Mouse (Mus musculus): Measurements from ENCODE around the gene Fxyd7. TPM values are rescaled to one million over a fixed set of nuclear protein-coding genes. Genes with fewer than 3 reads are reported as not detected.

Gene Fxyd7
- polyA plus RNA-seq (2012; ENCODE audit: insufficient read depth, low replicate concordance) = 1.0 TPM in 1 of 2 replicates, not detected in the other

GRCm38 (mm10) chr7:31051321-31052021, at the start of gene Fxyd7:
Fxyd7 (minus strand) TSS chr7:31051467.
- TF ChIP-seq GATA1 (IDR thresholded peaks at IDR 0.05; ENCODE audit: borderline replicate concordance, low read length) = no peak
- Histone ChIP-seq H3K36me3 (replicated peaks; ENCODE audit: low read length) (no peaks in the 10 kb centered on the region), H3K4me3 (replicated peaks) (peak within 1 kb of the TSS; percentile 82), H3K27me3 (replicated peaks) (peaks cover 91% of the 10 kb centered on the region), H3K4me1 (peaks cover 54% of the 10 kb centered on the region), H3K9me3 (no peaks in the 10 kb centered on the region; the same call in 1 of the 2 replicates)

DNA sequence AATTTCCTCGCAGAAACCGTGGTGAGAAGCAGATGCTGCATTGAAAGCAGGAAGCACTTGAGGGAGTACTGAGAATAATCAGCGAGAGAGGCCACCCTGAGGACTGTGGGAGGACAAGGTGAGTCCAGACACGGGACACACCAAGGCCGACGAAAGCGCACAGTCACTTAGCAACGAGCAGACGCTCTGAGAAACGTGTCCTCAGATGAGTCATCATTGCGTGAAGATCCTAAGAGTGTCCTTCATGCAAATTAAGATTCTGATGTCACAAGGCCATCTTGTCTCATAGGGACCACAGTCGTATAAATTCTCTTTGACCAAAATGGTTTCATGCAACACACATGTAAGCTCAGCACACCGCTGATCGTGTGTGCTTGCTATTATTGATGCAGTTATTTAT, 49.5 kb upstream of the Fxyd7 start:
- no peak overlapping the region for H3K4me3 ChIP-seq (replicated peaks)
- peaks cover 18% of the 10 kb centered on the region for H3K4me1 ChIP-seq
- TF ChIP-seq GATA1 (IDR thresholded peaks at IDR 0.05; ENCODE audit: borderline replicate concordance, low read length) = no peak
- TF ChIP-seq FLI1 (IDR thresholded peaks at IDR 0.05; ENCODE audit: low read length) = no peak
- peaks cover 42% of the 10 kb centered on the region for H3K27me3 ChIP-seq (replicated peaks)
- no peaks in the 10 kb centered on the region for H3K36me3 ChIP-seq (replicated peaks; ENCODE audit: low read length)
- peaks cover 5% of the 10 kb centered on the region; the same call in 1 of the 2 replicates for H3K9me3 ChIP-seq

DNA sequence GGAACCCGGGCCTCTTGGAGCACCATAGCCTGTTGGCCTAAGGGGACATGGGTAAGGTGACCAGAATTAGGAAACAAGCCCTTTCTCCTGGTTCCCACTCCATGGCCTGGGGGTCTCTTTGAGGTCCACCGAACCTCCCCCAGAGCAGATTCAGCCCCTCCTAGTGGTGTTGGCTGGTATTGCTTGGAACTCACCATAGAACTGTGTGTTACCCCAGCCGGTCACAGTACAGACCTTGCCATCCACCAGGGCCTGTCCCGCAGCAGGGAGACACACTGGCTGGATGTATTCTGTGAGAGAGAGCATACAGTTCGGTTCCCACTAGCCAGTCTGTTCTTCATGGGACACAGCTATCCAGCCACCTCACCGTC, 48.3 kb upstream of the Fxyd7 start:
- TF ChIP-seq GATA1 (IDR thresholded peaks at IDR 0.05; ENCODE audit: borderline replicate concordance, low read length) (no peak), FLI1 (IDR thresholded peaks at IDR 0.05; ENCODE audit: low read length) (no peak)
- Histone ChIP-seq H3K9me3 (peaks cover 5% of the 10 kb centered on the region; the same call in 1 of the 2 replicates), H3K27me3 (replicated peaks) (peaks cover 46% of the 10 kb centered on the region), H3K4me3 (replicated peaks) (no peak overlapping the region), H3K36me3 (replicated peaks; ENCODE audit: low read length) (no peaks in the 10 kb centered on the region), H3K4me1 (peaks cover 14% of the 10 kb centered on the region)

GRCm38 (mm10) chr7:31098697-31099611, 47.7 kb upstream of the Fxyd7 start:
- peaks cover 14% of the 10 kb centered on the region for H3K4me1 ChIP-seq
- H3K36me3 ChIP-seq (replicated peaks; ENCODE audit: low read length) = no peaks in the 10 kb centered on the region
- no peak overlapping the region for H3K4me3 ChIP-seq (replicated peaks)
- H3K9me3 ChIP-seq = peaks cover 5% of the 10 kb centered on the region; the same call in 1 of the 2 replicates
- TF ChIP-seq GATA1 (IDR thresholded peaks at IDR 0.05; ENCODE audit: borderline replicate concordance, low read length) = no peak
- TF ChIP-seq FLI1 (IDR thresholded peaks at IDR 0.05; ENCODE audit: low read length) = no peak
- H3K27me3 ChIP-seq (replicated peaks) = peaks cover 50% of the 10 kb centered on the region

DNA sequence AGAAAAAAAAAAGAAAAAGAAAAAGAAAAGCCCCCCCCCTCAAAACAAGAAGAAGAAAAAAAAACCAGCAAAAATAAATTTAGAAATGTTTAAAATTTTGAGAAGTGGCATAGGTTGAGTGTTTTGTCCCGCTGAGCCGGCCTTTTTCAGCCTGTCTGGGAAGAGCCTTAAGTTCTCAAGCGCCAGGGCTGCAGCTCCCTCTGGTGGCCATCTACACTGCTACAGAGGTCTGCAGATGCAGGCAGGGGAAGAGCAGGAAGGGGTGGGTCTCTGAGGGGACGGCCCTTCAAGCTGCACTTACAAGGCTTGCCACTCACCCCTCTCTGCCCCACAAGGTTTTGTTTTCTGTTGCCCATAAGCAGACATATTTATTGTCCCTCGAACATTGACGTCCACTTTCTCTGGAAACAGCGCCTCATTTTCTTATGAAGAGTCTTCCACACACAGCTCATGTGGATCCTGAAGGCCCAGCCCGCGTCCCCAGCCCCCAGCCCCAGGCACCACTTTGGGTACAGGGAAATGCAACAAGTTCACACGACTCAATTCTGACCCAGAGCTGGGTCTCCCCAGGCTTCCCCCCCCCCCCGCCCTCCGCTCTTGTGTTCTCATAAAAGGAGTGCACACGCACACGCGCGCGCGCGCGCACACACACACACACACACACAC, 46.4 kb upstream of the Fxyd7 start:
- H3K36me3 ChIP-seq (replicated peaks; ENCODE audit: low read length) = no peaks in the 10 kb centered on the region
- H3K9me3 ChIP-seq = peaks cover 5% of the 10 kb centered on the region; the same call in 1 of the 2 replicates
- peaks cover 14% of the 10 kb centered on the region for H3K4me1 ChIP-seq
- H3K27me3 ChIP-seq (replicated peaks) = peaks cover 48% of the 10 kb centered on the region
- peak overlapping the region; percentile 76 for H3K4me3 ChIP-seq (replicated peaks)
- no peak for TF ChIP-seq FLI1 (IDR thresholded peaks at IDR 0.05; ENCODE audit: low read length)
- no peak for TF ChIP-seq GATA1 (IDR thresholded peaks at IDR 0.05; ENCODE audit: borderline replicate concordance, low read length)

DNA sequence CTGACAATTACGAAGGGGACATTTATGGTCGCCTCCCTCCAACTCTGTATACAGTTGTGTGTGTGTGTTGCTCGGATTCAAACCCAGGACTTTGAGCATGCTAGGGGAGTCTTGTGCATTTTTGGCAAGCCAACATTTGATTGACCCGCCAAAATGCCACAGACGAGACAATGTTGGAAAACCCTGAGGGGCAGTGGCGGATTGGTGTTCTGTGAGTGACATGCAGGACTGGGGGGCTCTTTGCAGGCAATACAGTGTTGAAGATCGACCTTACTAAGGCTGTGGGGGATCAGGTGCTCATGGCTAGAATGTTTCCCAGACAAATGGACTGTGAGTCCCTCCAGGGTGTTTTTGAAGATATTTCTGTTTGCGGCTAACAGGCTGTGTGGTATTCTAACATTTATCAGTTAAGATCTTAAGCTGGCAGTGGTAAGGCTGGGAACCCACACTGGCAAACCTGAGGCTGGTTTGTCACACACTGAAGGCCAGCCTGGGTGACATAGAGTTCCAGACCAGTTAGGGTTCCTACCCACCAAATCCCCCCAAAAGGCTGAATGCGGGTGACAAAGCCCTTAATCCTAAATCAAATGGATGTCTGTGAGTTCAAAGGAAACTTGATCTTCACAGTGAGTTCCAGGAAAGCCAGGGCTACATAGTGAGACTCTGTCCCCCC, 45.8 kb upstream of the Fxyd7 start:
- H3K4me3 ChIP-seq (replicated peaks) = no peak overlapping the region
- H3K9me3 ChIP-seq = peaks cover 5% of the 10 kb centered on the region; the same call in 1 of the 2 replicates
- H3K36me3 ChIP-seq (replicated peaks; ENCODE audit: low read length) = no peaks in the 10 kb centered on the region
- peaks cover 47% of the 10 kb centered on the region for H3K27me3 ChIP-seq (replicated peaks)
- H3K4me1 ChIP-seq = peaks cover 14% of the 10 kb centered on the region
- no peak for TF ChIP-seq FLI1 (IDR thresholded peaks at IDR 0.05; ENCODE audit: low read length)
- TF ChIP-seq GATA1 (IDR thresholded peaks at IDR 0.05; ENCODE audit: borderline replicate concordance, low read length) = no peak

DNA sequence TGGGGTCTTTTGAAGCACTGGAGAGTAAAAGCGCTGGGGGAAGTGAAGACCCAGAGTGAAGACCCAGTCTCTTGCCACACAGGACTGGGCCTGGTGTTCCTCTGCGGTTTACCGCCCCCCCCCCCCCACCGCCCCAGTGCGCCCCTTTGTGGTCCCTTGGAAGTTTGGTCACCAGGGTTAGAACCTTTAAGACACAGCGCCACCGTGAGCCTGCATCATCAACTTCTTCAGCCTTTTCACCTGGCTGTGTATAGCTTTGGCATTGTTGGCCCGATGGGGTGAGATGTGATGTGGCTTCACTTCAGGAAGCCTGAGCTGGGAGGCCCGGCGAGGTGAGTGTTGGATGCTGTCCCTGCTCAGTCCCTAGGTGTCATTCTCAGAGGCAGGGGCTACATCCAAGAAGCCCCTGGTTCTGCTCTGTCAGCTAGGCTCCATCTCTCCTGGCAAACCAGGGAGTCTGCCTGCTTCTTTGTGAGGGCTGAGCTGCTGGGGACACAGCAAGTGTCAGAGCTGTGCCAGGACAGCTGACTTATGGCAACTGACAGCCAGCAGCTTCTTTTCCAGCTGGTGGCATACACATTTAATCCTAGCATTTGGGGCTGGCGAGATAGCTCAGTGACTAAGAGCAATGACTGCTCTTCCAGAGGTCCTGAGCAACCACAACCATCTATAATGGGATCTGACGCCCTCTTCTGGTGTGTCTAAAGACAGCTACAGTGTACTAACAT, 43.7 kb upstream of the Fxyd7 start:
- peaks cover 8% of the 10 kb centered on the region; the same call in 1 of the 2 replicates for H3K9me3 ChIP-seq
- H3K36me3 ChIP-seq (replicated peaks; ENCODE audit: low read length) = no peaks in the 10 kb centered on the region
- peaks cover 60% of the 10 kb centered on the region for H3K27me3 ChIP-seq (replicated peaks)
- TF ChIP-seq FLI1 (IDR thresholded peaks at IDR 0.05; ENCODE audit: low read length) (no peak), GATA1 (IDR thresholded peaks at IDR 0.05; ENCODE audit: borderline replicate concordance, low read length) (no peak)
- H3K4me1 ChIP-seq = peaks cover 10% of the 10 kb centered on the region
- no peak overlapping the region for H3K4me3 ChIP-seq (replicated peaks)

- H3K4me1 ChIP-seq = peaks cover 24% of the 10 kb centered on the region
- TF ChIP-seq FLI1 (IDR thresholded peaks at IDR 0.05; ENCODE audit: low read length) (no peak), GATA1 (IDR thresholded peaks at IDR 0.05; ENCODE audit: borderline replicate concordance, low read length) (no peak)
- H3K27me3 ChIP-seq (replicated peaks) = peaks cover 74% of the 10 kb centered on the region
- H3K36me3 ChIP-seq (replicated peaks; ENCODE audit: low read length) = no peaks in the 10 kb centered on the region
- peaks cover 9% of the 10 kb centered on the region for H3K9me3 ChIP-seq
- no peak overlapping the region for H3K4me3 ChIP-seq (replicated peaks)
Observed at GRCm38 (mm10) chr7:31089721-31090120, 38.5 kb upstream of the Fxyd7 start.
